Mouse (Mus musculus) limb, embryonic 13.5 days (tissue): ENCODE data around the gene Col9a1. TPM values are rescaled to one million over a fixed set of nuclear protein-coding genes. Genes with fewer than 3 reads are reported as not detected.

ENCODE experiments used
- ATAC-seq: fragments of 200-750 bp; cut with Nextera tagmentation; 2 replicates; pipeline ENCODE4 v1.8.0; 2017; ENCODE audit warnings: low read depth, moderate number of reproducible peaks, moderate TSS enrichment; ENCODE audit not compliant: low FRiP score
- H3K27ac ChIP-seq: fragments of 300-500 bp; sonication (generic); 2 replicates; pipeline ENCODE4 v1.5.1; 2015; ENCODE audit warnings: inconsistent platforms, mild to moderate bottlenecking, moderate library complexity
- H3K27me3 ChIP-seq: fragments of 300-500 bp; sonication (generic); 2 replicates; pipeline ENCODE4 v1.6.1; 2015; ENCODE audit warnings: mild to moderate bottlenecking, inconsistent platforms
- H3K36me3 ChIP-seq: fragments of 300-500 bp; sonication (generic); 2 replicates; pipeline ENCODE4 v1.6.1; 2015; ENCODE audit warnings: inconsistent platforms, mild to moderate bottlenecking, moderate library complexity
- H3K4me1 ChIP-seq: fragments of 300-500 bp; sonication (generic); 2 replicates; pipeline ENCODE4 v1.6.1; 2015; ENCODE audit warnings: inconsistent platforms
- H3K4me2 ChIP-seq: fragments of 300-500 bp; sonication (generic); replicated peaks from 2 replicates; pipeline ENCODE4 v1.6.1; 2015; ENCODE audit warnings: inconsistent platforms, mild to moderate bottlenecking, moderate library complexity
- H3K4me3 ChIP-seq: fragments of 300-500 bp; sonication (generic); 2 replicates; pipeline ENCODE4 v1.5.1; 2015; ENCODE audit warnings: moderate library complexity, mild to moderate bottlenecking, inconsistent platforms
- H3K9ac ChIP-seq: fragments of 300-500 bp; sonication (generic); 2 replicates; pipeline ENCODE4 v1.6.1; 2015; ENCODE audit warnings: mild to moderate bottlenecking, inconsistent platforms
- H3K9me3 ChIP-seq: fragments of 300-500 bp; sonication (generic); 2 replicates; pipeline ENCODE4 v1.6.1; 2016; ENCODE audit warnings: inconsistent platforms
- WGBS: fragments of 180-500 bp; shearing (Covaris S2); methylation state at CpG from one replicate; pipeline ENCODE4 v1.1.7; 2015; 5-methylcytosine and 5-hydroxymethylcytosine counted together
- polyA plus RNA-seq: library from polyadenylated mRNA; unstranded; fragments of >200 nt; fragmentation: Nextera tagmentation; extraction: Ambion mirVana; gene quantifications from 2 replicates; pipeline ENCODE4 v1.2.1, GENCODE M21; 2015

The Col9a1 gene
- 236 and 245 TPM in 2 replicates for polyA plus RNA-seq

DNA sequence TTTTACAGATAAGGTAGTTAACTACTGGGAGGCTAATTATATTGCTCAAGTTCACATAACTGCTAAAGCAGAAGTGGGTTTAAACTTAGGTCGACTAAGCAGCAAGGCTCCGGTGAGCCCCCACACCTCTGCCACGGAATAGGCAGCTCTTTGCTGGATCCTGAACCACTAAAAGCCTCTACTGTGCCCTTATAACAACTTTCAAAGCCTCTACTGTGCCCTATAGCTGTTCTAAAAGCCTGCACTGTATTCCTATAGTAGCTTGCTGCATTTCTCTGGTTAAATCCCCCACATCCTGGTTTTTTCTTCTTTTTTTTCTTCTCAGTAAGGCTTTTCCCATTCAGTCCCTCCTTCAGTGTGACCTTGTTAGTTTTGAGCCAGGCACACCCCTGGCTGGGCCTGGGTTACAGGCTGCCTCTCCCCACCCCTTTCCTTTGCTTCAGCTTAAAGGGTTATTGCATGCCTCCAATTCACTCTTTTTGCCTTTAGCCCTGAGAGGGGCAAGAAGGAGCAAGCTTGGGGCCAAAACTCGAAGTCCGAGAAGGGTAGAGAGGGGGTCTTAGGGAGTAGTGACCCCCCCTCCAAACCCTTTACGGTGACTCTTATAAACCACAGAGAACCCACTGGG is at the start of gene Col9a1:
Col9a1 (plus strand) TSS at position 387 of the 628 bp plus-strand sequence.
- Histone ChIP-seq H3K27me3 (no peaks in the 10 kb centered on the region), H3K4me2 (peak within 1 kb of the TSS; percentile 31), H3K27ac (peak within 1 kb of the TSS; percentile 67; the same call in 1 of the 2 replicates), H3K9ac (peak within 1 kb of the TSS; percentile 40), H3K4me1 (no peaks in the 10 kb centered on the region; the same call in 1 of the 2 replicates), H3K36me3 (no peaks in the 10 kb centered on the region), H3K9me3 (no peaks in the 10 kb centered on the region), H3K4me3 (peak within 1 kb of the TSS; percentile 35)
- WGBS, result 66% methylated on average over 6 of the region's 6 CpGs
- peak; percentile 66 for ATAC-seq

GRCm38 (mm10) chr1:24127866-24128265 is 49.5 kb upstream of the Col9a1 start:
- H3K9ac ChIP-seq, result no peak overlapping the region
- H3K36me3 ChIP-seq, result no peaks in the 10 kb centered on the region
- 59% methylated on average over 6 of the region's 6 CpGs for WGBS
- no peak overlapping the region for H3K4me2 ChIP-seq
- no peaks in the 10 kb centered on the region for H3K4me1 ChIP-seq
- H3K27ac ChIP-seq, result no peak overlapping the region
- ATAC-seq, result no peak
- no peaks in the 10 kb centered on the region for H3K9me3 ChIP-seq
- H3K4me3 ChIP-seq, result no peak overlapping the region
- H3K27me3 ChIP-seq, result no peaks in the 10 kb centered on the region

DNA sequence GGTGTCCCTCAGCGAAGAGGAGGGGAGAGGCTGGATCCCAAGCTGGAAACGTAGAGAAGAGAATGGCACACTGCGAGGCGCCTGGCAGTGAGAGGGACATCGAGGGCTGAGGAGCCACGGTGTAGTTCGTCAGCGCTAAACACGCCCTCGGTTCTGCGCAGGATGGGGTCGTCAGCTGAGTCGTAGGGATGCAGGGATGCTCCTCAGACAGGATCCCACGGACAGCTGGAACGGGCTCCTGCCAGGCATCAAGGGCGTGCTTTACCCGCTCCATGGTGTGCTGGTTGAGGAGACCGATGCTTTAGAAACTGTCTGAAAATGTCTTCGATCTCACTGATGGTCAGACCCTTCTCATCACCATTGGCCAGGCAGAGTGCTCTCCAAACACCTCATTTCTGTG is 43.6 kb upstream of the Col9a1 start:
- Histone ChIP-seq H3K9me3 (no peaks in the 10 kb centered on the region), H3K27ac (no peak overlapping the region), H3K4me3 (no peak overlapping the region), H3K4me2 (peak overlapping the region; percentile 27; the same call in 1 of the 2 replicates), H3K36me3 (no peaks in the 10 kb centered on the region), H3K4me1 (no peaks in the 10 kb centered on the region), H3K9ac (no peak overlapping the region), H3K27me3 (peaks cover 3% of the 10 kb centered on the region; the same call in 1 of the 2 replicates)
- ATAC-seq, result no peak
- 43% methylated on average over 19 of the region's 19 CpGs for WGBS

DNA sequence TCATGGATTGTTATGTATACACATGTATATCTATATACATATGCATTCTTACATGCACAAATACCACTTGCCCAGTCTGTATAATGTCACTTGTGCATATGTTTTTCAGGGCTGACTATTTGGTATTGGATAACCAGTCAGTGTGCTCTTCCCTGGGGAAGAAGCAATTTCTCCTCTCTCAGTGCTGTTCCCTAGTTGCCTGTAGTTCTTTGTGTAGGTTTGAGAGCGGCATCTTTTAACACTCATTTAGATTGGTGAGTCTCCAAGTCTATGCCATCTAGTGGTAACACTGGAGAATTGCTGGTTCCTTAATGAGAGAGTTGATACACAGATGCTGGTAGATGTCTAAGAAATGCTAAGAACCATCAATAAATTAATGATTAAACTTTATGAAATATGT is 42.6 kb upstream of the Col9a1 start:
- no peak overlapping the region for H3K27ac ChIP-seq
- no peaks in the 10 kb centered on the region for H3K9me3 ChIP-seq
- no peak overlapping the region for H3K9ac ChIP-seq
- H3K4me1 ChIP-seq, result no peaks in the 10 kb centered on the region
- H3K4me3 ChIP-seq, result no peak overlapping the region
- peaks cover 3% of the 10 kb centered on the region; the same call in 1 of the 2 replicates for H3K27me3 ChIP-seq
- no peaks in the 10 kb centered on the region for H3K36me3 ChIP-seq
- WGBS, result 0% methylated on average over 1 of the region's 1 CpGs
- no peak for ATAC-seq
- no peak overlapping the region for H3K4me2 ChIP-seq

DNA sequence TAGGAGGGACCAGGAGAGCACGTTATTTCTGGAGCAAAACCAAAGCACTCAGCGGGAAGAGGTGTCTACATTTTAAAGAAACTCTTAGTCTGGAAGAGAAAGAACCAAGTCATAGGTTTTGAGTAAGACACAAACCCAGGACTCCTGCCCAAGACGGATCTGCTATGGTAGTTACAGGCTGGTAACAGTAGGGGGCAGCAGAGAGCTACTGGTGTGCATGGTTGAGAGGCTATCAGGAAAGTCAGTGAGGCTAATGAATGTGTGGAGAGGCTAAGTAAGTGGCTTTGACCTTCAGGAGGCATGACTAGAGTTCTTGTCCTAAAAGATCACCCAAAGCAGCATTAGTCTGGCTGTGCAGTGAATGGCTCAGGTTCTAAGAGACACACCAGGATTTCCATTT is 40.3 kb upstream of the Col9a1 start:
- H3K36me3 ChIP-seq, result no peaks in the 10 kb centered on the region
- 0 out of 2 replicates have a peak, but pooled peaks have one; percentile 15 for ATAC-seq
- H3K27me3 ChIP-seq, result peaks cover 3% of the 10 kb centered on the region; the same call in 1 of the 2 replicates
- H3K9me3 ChIP-seq, result no peaks in the 10 kb centered on the region
- H3K4me3 ChIP-seq, result no peak overlapping the region
- no peak overlapping the region for H3K27ac ChIP-seq
- H3K4me2 ChIP-seq, result no peak overlapping the region
- WGBS, result 7% methylated on average over 3 of the region's 3 CpGs
- no peaks in the 10 kb centered on the region for H3K4me1 ChIP-seq
- no peak overlapping the region for H3K9ac ChIP-seq

GRCm38 (mm10) chr1:24140555-24140954 is 36.9 kb upstream of the Col9a1 start:
- H3K27me3 ChIP-seq, result no peaks in the 10 kb centered on the region
- H3K27ac ChIP-seq, result no peak overlapping the region
- no peaks in the 10 kb centered on the region for H3K36me3 ChIP-seq
- H3K9me3 ChIP-seq, result no peaks in the 10 kb centered on the region
- H3K4me2 ChIP-seq, result no peak overlapping the region
- 82% methylated on average over 6 of the region's 6 CpGs for WGBS
- no peak overlapping the region for H3K4me3 ChIP-seq
- no peaks in the 10 kb centered on the region for H3K4me1 ChIP-seq
- no peak overlapping the region for H3K9ac ChIP-seq
- no peak for ATAC-seq

DNA sequence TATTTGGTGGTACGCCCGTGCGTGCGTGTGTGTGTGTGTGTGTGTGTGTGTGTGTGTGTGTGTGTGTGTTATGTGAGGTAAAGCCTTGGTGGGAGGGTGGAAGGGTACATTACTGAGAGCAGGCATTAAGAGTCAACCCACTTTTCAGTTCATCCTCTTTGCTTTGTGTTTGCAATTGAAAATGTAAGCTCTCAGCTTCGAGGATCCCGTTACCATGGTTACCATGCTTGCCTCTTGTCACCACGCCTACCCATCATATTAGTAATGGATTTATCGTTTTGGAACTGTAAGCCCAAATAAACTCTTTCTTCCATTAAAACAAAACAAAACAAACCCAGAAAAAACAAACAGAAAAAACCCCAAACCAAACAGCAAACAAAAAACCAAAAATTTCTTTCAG is 33.9 kb upstream of the Col9a1 start:
- Histone ChIP-seq H3K27me3 (no peaks in the 10 kb centered on the region), H3K4me1 (no peaks in the 10 kb centered on the region), H3K27ac (no peak overlapping the region), H3K9ac (no peak overlapping the region), H3K4me2 (no peak overlapping the region), H3K4me3 (no peak overlapping the region), H3K36me3 (no peaks in the 10 kb centered on the region), H3K9me3 (no peaks in the 10 kb centered on the region)
- no peak for ATAC-seq
- WGBS, result 87% methylated on average over 8 of the region's 8 CpGs

GRCm38 (mm10) chr1:24157751-24158150 is 19.7 kb upstream of the Col9a1 start:
- Histone ChIP-seq H3K4me3 (no peak overlapping the region), H3K9me3 (peaks cover 4% of the 10 kb centered on the region; the same call in 1 of the 2 replicates), H3K4me2 (no peak overlapping the region), H3K9ac (no peak overlapping the region), H3K4me1 (no peaks in the 10 kb centered on the region), H3K27ac (no peak overlapping the region), H3K36me3 (no peaks in the 10 kb centered on the region), H3K27me3 (no peaks in the 10 kb centered on the region)
- no peak for ATAC-seq
- 91% methylated on average over 5 of the region's 5 CpGs for WGBS

GRCm38 (mm10) chr1:24169410-24169809 is 8.0 kb upstream of the Col9a1 start:
- 0 out of 2 replicates have a peak, but pooled peaks cover 4% of the 10 kb centered on the region for H3K4me1 ChIP-seq
- ATAC-seq, result peak; percentile 63
- H3K36me3 ChIP-seq, result no peaks in the 10 kb centered on the region
- no peaks in the 10 kb centered on the region for H3K9me3 ChIP-seq
- no peak overlapping the region for H3K4me3 ChIP-seq
- no peak overlapping the region for H3K27ac ChIP-seq
- no peak overlapping the region for H3K9ac ChIP-seq
- 34% methylated on average over 6 of the region's 6 CpGs for WGBS
- H3K27me3 ChIP-seq, result no peaks in the 10 kb centered on the region
- no peak overlapping the region for H3K4me2 ChIP-seq

DNA sequence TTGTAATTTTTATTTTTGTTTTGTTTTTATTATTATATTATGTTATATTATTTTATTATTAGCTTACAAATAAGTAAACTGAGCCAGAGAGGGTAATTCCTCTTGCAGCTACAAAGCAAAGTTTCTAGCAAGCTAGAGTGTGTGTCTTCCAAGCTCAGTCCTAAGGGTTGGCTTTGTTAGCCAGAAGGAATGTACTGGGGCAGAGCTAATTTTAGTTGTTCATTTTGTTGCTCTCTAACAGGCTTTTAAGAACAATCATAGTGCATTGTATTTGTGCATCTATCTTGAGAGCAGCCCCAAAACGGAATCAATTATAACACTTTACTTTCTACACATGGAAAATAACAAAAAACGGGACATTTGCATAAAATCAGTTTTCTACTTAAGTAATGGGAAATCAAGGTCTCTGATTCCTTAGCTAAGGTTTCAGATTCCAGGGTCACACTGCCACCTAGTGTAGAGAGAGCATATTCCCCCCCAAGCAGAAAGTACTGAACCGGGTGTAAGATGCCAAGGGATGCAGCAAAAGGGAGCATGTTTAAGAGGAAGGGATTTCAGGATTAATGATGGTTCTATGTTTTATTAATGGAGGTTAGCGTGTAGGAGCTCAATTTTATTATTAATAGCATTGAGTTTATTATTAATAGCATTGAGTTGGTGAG is 6.1 kb upstream of the Col9a1 start:
- Histone ChIP-seq H3K4me2 (no peak overlapping the region), H3K9ac (no peak overlapping the region), H3K27ac (no peak overlapping the region), H3K9me3 (no peaks in the 10 kb centered on the region), H3K4me3 (no peak overlapping the region), H3K4me1 (peaks cover 4% of the 10 kb centered on the region; the same call in 1 of the 2 replicates), H3K36me3 (no peaks in the 10 kb centered on the region), H3K27me3 (no peaks in the 10 kb centered on the region)
- no peak for ATAC-seq
- 2% methylated on average over 4 of the region's 4 CpGs for WGBS

GRCm38 (mm10) chr1:24171898-24172297 is 5.5 kb upstream of the Col9a1 start:
- no peaks in the 10 kb centered on the region for H3K27me3 ChIP-seq
- no peak overlapping the region for H3K9ac ChIP-seq
- H3K4me3 ChIP-seq, result no peak overlapping the region
- ATAC-seq, result no peak
- H3K9me3 ChIP-seq, result no peaks in the 10 kb centered on the region
- no peaks in the 10 kb centered on the region for H3K36me3 ChIP-seq
- no peak overlapping the region for H3K4me2 ChIP-seq
- 64% methylated on average over 1 of the region's 1 CpGs for WGBS
- H3K27ac ChIP-seq, result no peak overlapping the region
- peaks cover 4% of the 10 kb centered on the region; the same call in 1 of the 2 replicates for H3K4me1 ChIP-seq

GRCm38 (mm10) chr1:24172656-24173055 is 4.8 kb upstream of the Col9a1 start:
- no peaks in the 10 kb centered on the region for H3K27me3 ChIP-seq
- 57% methylated on average over 3 of the region's 3 CpGs for WGBS
- H3K4me2 ChIP-seq, result no peak overlapping the region
- H3K9ac ChIP-seq, result no peak overlapping the region
- H3K36me3 ChIP-seq, result no peaks in the 10 kb centered on the region
- H3K4me1 ChIP-seq, result peaks cover 4% of the 10 kb centered on the region; the same call in 1 of the 2 replicates
- no peak overlapping the region for H3K27ac ChIP-seq
- H3K4me3 ChIP-seq, result no peak overlapping the region
- ATAC-seq, result no peak
- H3K9me3 ChIP-seq, result no peaks in the 10 kb centered on the region
